Mouse (Mus musculus): ENCODE results near the gene Slc17a7. TPM values are rescaled to one million over a fixed set of nuclear protein-coding genes. Genes with fewer than 3 reads are reported as not detected.
"Not testable (repeated sequence)": the region's sequence is repeated elsewhere in the genome, so short reads cannot be mapped to it uniquely, and the experiment has no call there.

The Slc17a7 gene
- polyA plus RNA-seq, 1 experiment from 2014 or later: 0.52 TPM

GRCm38 (mm10) chr7:45162551-45162950 lies 1.2 kb upstream of the Slc17a7 start:
- Histone ChIP-seq H3K36me3 (peaks cover 35% of the 10 kb centered on the region), H3K9me3 (replicated peaks) (no peaks in the 10 kb centered on the region), H3K27me3 (ENCODE audit: low read depth, poor library complexity, severe bottlenecking) (peaks cover 54% of the 10 kb centered on the region), H3K27ac (replicated peaks) (peak overlapping the region; percentile 72; the same call in 1 of the 2 replicates), H3K4me1 (peaks cover 22% of the 10 kb centered on the region), H3K4me3 (peak overlapping the region; percentile 55)
- no peak for DNase-seq (ENCODE audit: low spot score)
- WGBS: 24% methylated on average over 6 of the region's 6 CpGs

- no peak for DNase-seq (ENCODE audit: low spot score)
- H3K27ac ChIP-seq (replicated peaks): no peak overlapping the region
- no peak overlapping the region for H3K4me3 ChIP-seq
- WGBS: 71% methylated on average over 9 of the region's 9 CpGs
- H3K9me3 ChIP-seq (replicated peaks): no peaks in the 10 kb centered on the region
- H3K36me3 ChIP-seq: peaks cover 30% of the 10 kb centered on the region
- H3K4me1 ChIP-seq: peaks cover 28% of the 10 kb centered on the region
- H3K27me3 ChIP-seq (ENCODE audit: low read depth, poor library complexity, severe bottlenecking): peaks cover 59% of the 10 kb centered on the region
These were observed 643 bp upstream of the Slc17a7 start for GRCm38 (mm10) chr7:45162996-45163615.

GRCm38 (mm10) chr7:45164833-45165232 lies 1.1 kb downstream of the Slc17a7 start:
- DNase-seq (ENCODE audit: low spot score): no peak
- 63% methylated on average over 5 of the region's 5 CpGs for WGBS
- H3K9me3 ChIP-seq (replicated peaks): peaks cover 12% of the 10 kb centered on the region
- H3K27me3 ChIP-seq (ENCODE audit: low read depth, poor library complexity, severe bottlenecking): peaks cover 76% of the 10 kb centered on the region
- H3K4me3 ChIP-seq: peak overlapping the region; percentile 58; the same call in 1 of the 2 replicates
- H3K36me3 ChIP-seq: peaks cover 13% of the 10 kb centered on the region
- H3K27ac ChIP-seq (replicated peaks): no peak overlapping the region
- peaks cover 33% of the 10 kb centered on the region for H3K4me1 ChIP-seq

- Histone ChIP-seq H3K9me3 (replicated peaks) (peaks cover 21% of the 10 kb centered on the region), H3K4me1 (peaks cover 33% of the 10 kb centered on the region), H3K27me3 (ENCODE audit: low read depth, poor library complexity, severe bottlenecking) (peaks cover 85% of the 10 kb centered on the region), H3K36me3 (peaks cover 4% of the 10 kb centered on the region), H3K27ac (replicated peaks) (no peak overlapping the region), H3K4me3 (no peak overlapping the region)
- DNase-seq (ENCODE audit: low spot score): no peak
- WGBS: 44% methylated on average over 11 of the region's 11 CpGs
These were observed 2.0 kb downstream of the Slc17a7 start for GRCm38 (mm10) chr7:45165701-45166100.

GRCm38 (mm10) chr7:45166950-45167401 lies 3.2 kb downstream of the Slc17a7 start:
- peaks cover 30% of the 10 kb centered on the region for H3K9me3 ChIP-seq (replicated peaks)
- H3K27me3 ChIP-seq (ENCODE audit: low read depth, poor library complexity, severe bottlenecking): peaks cover 98% of the 10 kb centered on the region
- H3K4me3 ChIP-seq: no peak overlapping the region
- H3K4me1 ChIP-seq: peaks cover 32% of the 10 kb centered on the region
- DNase-seq (ENCODE audit: low spot score): no peak
- no peak overlapping the region for H3K27ac ChIP-seq (replicated peaks)
- WGBS: 24% methylated on average over 10 of the region's 10 CpGs
- no peaks in the 10 kb centered on the region for H3K36me3 ChIP-seq

GRCm38 (mm10) chr7:45167761-45168445 lies 4.2 kb downstream of the Slc17a7 start:
- H3K36me3 ChIP-seq: no peaks in the 10 kb centered on the region
- DNase-seq (ENCODE audit: low spot score): no peak
- H3K4me1 ChIP-seq: peaks cover 24% of the 10 kb centered on the region
- 2% methylated on average over 19 of the region's 19 CpGs for whole genome bisulfite sequencing
- peak overlapping the region; percentile 31 for H3K4me3 ChIP-seq
- H3K27me3 ChIP-seq (ENCODE audit: low read depth, poor library complexity, severe bottlenecking): peaks cover 98% of the 10 kb centered on the region
- H3K9me3 ChIP-seq (replicated peaks): peaks cover 34% of the 10 kb centered on the region
- H3K27ac ChIP-seq (replicated peaks): no peak overlapping the region

GRCm38 (mm10) chr7:45168656-45169055 lies 4.9 kb downstream of the Slc17a7 start:
- Histone ChIP-seq H3K27ac (replicated peaks) (no peak overlapping the region), H3K9me3 (replicated peaks) (peaks cover 34% of the 10 kb centered on the region), H3K36me3 (no peaks in the 10 kb centered on the region), H3K4me3 (peak overlapping the region; percentile 31), H3K4me1 (peaks cover 22% of the 10 kb centered on the region), H3K27me3 (ENCODE audit: low read depth, poor library complexity, severe bottlenecking) (peaks cover 97% of the 10 kb centered on the region)
- DNase-seq (ENCODE audit: low spot score): no peak
- WGBS: 5% methylated on average over 24 of the region's 24 CpGs

- no peak for DNase-seq (ENCODE audit: low spot score)
- 92% methylated on average over 3 of the region's 3 CpGs for WGBS
- peaks cover 15% of the 10 kb centered on the region for H3K4me1 ChIP-seq
These were observed 5.7 kb downstream of the Slc17a7 start for GRCm38 (mm10) chr7:45169495-45169894.

GRCm38 (mm10) chr7:45172974-45173373 lies 9.2 kb downstream of the Slc17a7 start:
- no peak overlapping the region for H3K4me3 ChIP-seq
- H3K36me3 ChIP-seq: no peaks in the 10 kb centered on the region
- H3K27me3 ChIP-seq (ENCODE audit: low read depth, poor library complexity, severe bottlenecking): peaks cover 97% of the 10 kb centered on the region
- peaks cover 31% of the 10 kb centered on the region for H3K4me1 ChIP-seq
- DNase-seq (ENCODE audit: low spot score): no peak
- H3K27ac ChIP-seq (replicated peaks): no peak overlapping the region
- WGBS: 58% methylated on average over 7 of the region's 7 CpGs
- peaks cover 34% of the 10 kb centered on the region for H3K9me3 ChIP-seq (replicated peaks)

More at GRCm38 (mm10) chr7:45169495-45169894, 5.7 kb downstream of the Slc17a7 start:
- Histone ChIP-seq H3K36me3 (no peaks in the 10 kb centered on the region), H3K4me3 (no peak overlapping the region), H3K27ac (replicated peaks) (no peak overlapping the region), H3K27me3 (ENCODE audit: low read depth, poor library complexity, severe bottlenecking) (peaks cover 97% of the 10 kb centered on the region), H3K9me3 (replicated peaks) (peaks cover 34% of the 10 kb centered on the region)

GRCm38 (mm10) chr7:45173772-45174171 lies 10.0 kb downstream of the Slc17a7 start:
- Histone ChIP-seq H3K9me3 (replicated peaks) (peaks cover 32% of the 10 kb centered on the region), H3K4me1 (peaks cover 24% of the 10 kb centered on the region), H3K27me3 (ENCODE audit: low read depth, poor library complexity, severe bottlenecking) (peaks cover 97% of the 10 kb centered on the region)
- not testable (repeated sequence) for DNase-seq (ENCODE audit: low spot score); H3K36me3 ChIP-seq; H3K27ac ChIP-seq (replicated peaks); H3K4me3 ChIP-seq
- WGBS: 63% methylated on average over 1 of the region's 1 CpGs

GRCm38 (mm10) chr7:45174567-45175280 lies 11.0 kb downstream of the Slc17a7 start:
- H3K27me3 ChIP-seq (ENCODE audit: low read depth, poor library complexity, severe bottlenecking): peaks cover 97% of the 10 kb centered on the region
- peak overlapping the region; percentile 43 for H3K4me3 ChIP-seq
- no peak overlapping the region for H3K27ac ChIP-seq (replicated peaks)
- H3K9me3 ChIP-seq (replicated peaks): peaks cover 23% of the 10 kb centered on the region
- peak; percentile 51 for DNase-seq (ENCODE audit: low spot score)
- 3% methylated on average over 29 of the region's 29 CpGs for WGBS
- H3K4me1 ChIP-seq: peaks cover 24% of the 10 kb centered on the region
- no peaks in the 10 kb centered on the region for H3K36me3 ChIP-seq

GRCm38 (mm10) chr7:45175398-45175797 lies 11.6 kb downstream of the Slc17a7 start:
- DNase-seq (ENCODE audit: low spot score): no peak
- Histone ChIP-seq H3K4me3 (peak overlapping the region; percentile 44; the same call in 1 of the 2 replicates), H3K27ac (replicated peaks) (no peak overlapping the region), H3K9me3 (replicated peaks) (peaks cover 16% of the 10 kb centered on the region), H3K36me3 (no peaks in the 10 kb centered on the region), H3K27me3 (ENCODE audit: low read depth, poor library complexity, severe bottlenecking) (peaks cover 97% of the 10 kb centered on the region), H3K4me1 (peaks cover 24% of the 10 kb centered on the region)
- WGBS: 4% methylated on average over 13 of the region's 13 CpGs
